Mouse (Mus musculus) forebrain, embryonic 15.5 days (tissue): Measurements from ENCODE around the gene Hist1h4c. TPM values are rescaled to one million over a fixed set of nuclear protein-coding genes. Genes with fewer than 3 reads are reported as not detected.
A peak's percentile ranks its signal among the peaks of the same experiment; 100 is the strongest.
"Not testable (repeated sequence)": the region's sequence is repeated elsewhere in the genome, so short reads cannot be mapped to it uniquely, and the experiment has no call there.

Experiments
- ATAC-seq: fragments of 200-750 bp; cut with Nextera tagmentation; replicated peaks from 2 replicates; pipeline ENCODE4 v1.8.0; 2017; ENCODE audit warnings: mild to moderate bottlenecking, moderate TSS enrichment, moderate library complexity
- H3K27ac ChIP-seq: fragments of 300-500 bp; sonication (generic); replicated peaks from 2 replicates; pipeline ENCODE4 v1.5.1; 2015; ENCODE audit warnings: mild to moderate bottlenecking, inconsistent platforms
- H3K27me3 ChIP-seq: fragments of 300-500 bp; sonication (generic); 2 replicates; pipeline ENCODE4 v1.6.1; 2015; ENCODE audit warnings: inconsistent platforms
- H3K36me3 ChIP-seq: fragments of 300-500 bp; sonication (generic); 2 replicates; pipeline ENCODE4 v1.6.1; 2015; ENCODE audit warnings: mild to moderate bottlenecking, inconsistent platforms
- H3K4me1 ChIP-seq: fragments of 300-500 bp; sonication (generic); 2 replicates; pipeline ENCODE4 v1.6.1; 2015; ENCODE audit warnings: inconsistent platforms
- H3K4me2 ChIP-seq: fragments of 300-500 bp; sonication (generic); replicated peaks from 2 replicates; pipeline ENCODE4 v1.6.1; 2015; ENCODE audit warnings: mild to moderate bottlenecking, inconsistent platforms
- H3K4me3 ChIP-seq: fragments of 300-500 bp; sonication (generic); 2 replicates; pipeline ENCODE4 v1.5.1; 2015; ENCODE audit warnings: mild to moderate bottlenecking, inconsistent platforms
- H3K9ac ChIP-seq: fragments of 300-500 bp; sonication (generic); replicated peaks from 2 replicates; pipeline ENCODE4 v1.6.1; 2015; ENCODE audit warnings: mild to moderate bottlenecking, inconsistent platforms
- H3K9me3 ChIP-seq: fragments of 300-500 bp; sonication (generic); 2 replicates; pipeline ENCODE4 v1.6.1; 2016; ENCODE audit warnings: inconsistent platforms
- WGBS: fragments of 180-500 bp; shearing (Covaris S2); methylation state at CpG from one replicate; pipeline ENCODE4 v1.1.7; 2015; ENCODE audit warnings: mixed read lengths; 5-methylcytosine and 5-hydroxymethylcytosine counted together
- polyA plus RNA-seq: library from polyadenylated mRNA; unstranded; fragments of >200 nt; fragmentation: Nextera tagmentation; extraction: Ambion mirVana; gene quantifications from 2 replicates; pipeline ENCODE4 v1.2.1, GENCODE M21; 2015

The Hist1h4c gene
- 3.7 and 4.4 TPM in 2 replicates for polyA plus RNA-seq

GRCm38 (mm10) chr13:23698300-23698693 is at the start of gene Hist1h4c:
Gene Hist1h4c, minus strand, starts transcription at chr13:23698454.
- Histone ChIP-seq H3K9me3 (no peaks in the 10 kb centered on the region), H3K9ac (peak within 1 kb of the TSS; percentile 62), H3K4me1 (peaks cover 17% of the 10 kb centered on the region), H3K4me2 (peak within 1 kb of the TSS; percentile 84), H3K36me3 (no peaks in the 10 kb centered on the region), H3K27me3 (no peaks in the 10 kb centered on the region), H3K4me3 (peak within 1 kb of the TSS; percentile 52), H3K27ac (peak within 1 kb of the TSS; percentile 93)
- peak; percentile 97 for ATAC-seq
- WGBS: under 1% methylated on average over 22 of the region's 22 CpGs

- H3K36me3 ChIP-seq: no peaks in the 10 kb centered on the region
- H3K4me2 ChIP-seq: peak overlapping the region; percentile 80; the same call in 1 of the 2 replicates
- H3K9ac ChIP-seq: no peak overlapping the region
- ATAC-seq: no peak
- H3K9me3 ChIP-seq: no peaks in the 10 kb centered on the region
- no peak overlapping the region for H3K4me3 ChIP-seq
- H3K27me3 ChIP-seq: no peaks in the 10 kb centered on the region
- H3K27ac ChIP-seq: peak overlapping the region; percentile 99
- WGBS: 5% methylated on average over 4 of the region's 4 CpGs
- H3K4me1 ChIP-seq: peaks cover 38% of the 10 kb centered on the region
Measured at GRCm38 (mm10) chr13:23747892-23748288, 49.6 kb upstream of the Hist1h4c start.

GRCm38 (mm10) chr13:23747081-23747891 is 49.0 kb upstream of the Hist1h4c start:
- Histone ChIP-seq H3K4me3 (peak overlapping the region; percentile 51), H3K27me3 (no peaks in the 10 kb centered on the region), H3K9ac (peak overlapping the region; percentile 47), H3K27ac (peak overlapping the region; percentile 99), H3K36me3 (no peaks in the 10 kb centered on the region), H3K9me3 (no peaks in the 10 kb centered on the region), H3K4me2 (peak overlapping the region; percentile 80), H3K4me1 (peaks cover 34% of the 10 kb centered on the region)
- peak; percentile 13 for ATAC-seq
- 1% methylated on average over 13 of the region's 13 CpGs for WGBS

- peak within 1 kb of the TSS; percentile 99 for H3K27ac ChIP-seq
- ATAC-seq: peak; percentile 95
- H3K4me3 ChIP-seq: peak within 1 kb of the TSS; percentile 51
- H3K9ac ChIP-seq: peak within 1 kb of the TSS; percentile 60
- peaks cover 30% of the 10 kb centered on the region for H3K4me1 ChIP-seq
- not testable (repeated sequence) for H3K36me3 ChIP-seq, H3K9me3 ChIP-seq, H3K27me3 ChIP-seq
- peak within 1 kb of the TSS; percentile 80 for H3K4me2 ChIP-seq
- WGBS: under 1% methylated on average over 42 of the region's 58 CpGs
Measured at GRCm38 (mm10) chr13:23746201-23747080, 48.2 kb upstream of the Hist1h4c start, which contains the start of gene Hist1h2bb. Gene Hist1h2bb, plus strand, starts transcription at chr13:23746734.

- WGBS: 1% methylated on average over 28 of the region's 28 CpGs
- H3K4me2 ChIP-seq: peak within 1 kb of the TSS; percentile 80
- no peaks in the 10 kb centered on the region for H3K27me3 ChIP-seq
- ATAC-seq: peak; percentile 76
- peaks cover 33% of the 10 kb centered on the region for H3K4me1 ChIP-seq
- peak within 1 kb of the TSS; percentile 60 for H3K9ac ChIP-seq
- no peaks in the 10 kb centered on the region for H3K36me3 ChIP-seq
- H3K27ac ChIP-seq: peak within 1 kb of the TSS; percentile 99
- no peaks in the 10 kb centered on the region for H3K9me3 ChIP-seq
- H3K4me3 ChIP-seq: peak within 1 kb of the TSS; percentile 51
Measured at GRCm38 (mm10) chr13:23745381-23746161, 47.3 kb upstream of the Hist1h4c start, which contains the start of gene Hist1h3c. Gene Hist1h3c, minus strand, starts transcription at chr13:23745602.

GRCm38 (mm10) chr13:23744421-23745380 is 46.4 kb upstream of the Hist1h4c start:
- WGBS: 2% methylated on average over 17 of the region's 36 CpGs
- H3K36me3 ChIP-seq: no peaks in the 10 kb centered on the region
- H3K27me3 ChIP-seq: no peaks in the 10 kb centered on the region
- H3K4me2 ChIP-seq: peak overlapping the region; percentile 80
- ATAC-seq: no peak
- H3K4me3 ChIP-seq: peak overlapping the region; percentile 51
- H3K9me3 ChIP-seq: no peaks in the 10 kb centered on the region
- H3K9ac ChIP-seq: 0 out of 2 replicates have a peak overlapping the region, but pooled peaks have one; percentile 24
- H3K4me1 ChIP-seq: peaks cover 39% of the 10 kb centered on the region
- H3K27ac ChIP-seq: peak overlapping the region; percentile 67

- Histone ChIP-seq H3K4me1 (peaks cover 44% of the 10 kb centered on the region), H3K27me3 (no peaks in the 10 kb centered on the region), H3K4me3 (peak overlapping the region; percentile 51; the same call in 1 of the 2 replicates), H3K9me3 (no peaks in the 10 kb centered on the region), H3K36me3 (no peaks in the 10 kb centered on the region), H3K27ac (peak overlapping the region; percentile 67; the same call in 1 of the 2 replicates), H3K9ac (no peak overlapping the region), H3K4me2 (peak overlapping the region; percentile 80)
- 30% methylated on average over 4 of the region's 4 CpGs for WGBS
- ATAC-seq: no peak
Measured at GRCm38 (mm10) chr13:23743963-23744362, 45.7 kb upstream of the Hist1h4c start.

- no peak for ATAC-seq
- H3K9me3 ChIP-seq: no peaks in the 10 kb centered on the region
- peaks cover 41% of the 10 kb centered on the region for H3K4me1 ChIP-seq
- no peak overlapping the region for H3K4me3 ChIP-seq
- 86% methylated on average over 5 of the region's 5 CpGs for WGBS
- no peaks in the 10 kb centered on the region for H3K36me3 ChIP-seq
- H3K27ac ChIP-seq: no peak overlapping the region
- no peak overlapping the region for H3K9ac ChIP-seq
- no peaks in the 10 kb centered on the region for H3K27me3 ChIP-seq
- no peak overlapping the region for H3K4me2 ChIP-seq
Measured at GRCm38 (mm10) chr13:23743215-23743614, 45.0 kb upstream of the Hist1h4c start.

GRCm38 (mm10) chr13:23742007-23742406 is 43.8 kb upstream of the Hist1h4c start:
- no peak overlapping the region for H3K4me3 ChIP-seq
- H3K27ac ChIP-seq: no peak overlapping the region
- no peaks in the 10 kb centered on the region for H3K27me3 ChIP-seq
- H3K9ac ChIP-seq: no peak overlapping the region
- H3K9me3 ChIP-seq: no peaks in the 10 kb centered on the region
- no peak for ATAC-seq
- peaks cover 34% of the 10 kb centered on the region for H3K4me1 ChIP-seq
- no peaks in the 10 kb centered on the region for H3K36me3 ChIP-seq
- no peak overlapping the region for H3K4me2 ChIP-seq

- Histone ChIP-seq H3K27me3 (no peaks in the 10 kb centered on the region), H3K4me1 (peaks cover 33% of the 10 kb centered on the region), H3K4me2 (no peak overlapping the region), H3K27ac (no peak overlapping the region), H3K36me3 (no peaks in the 10 kb centered on the region), H3K9me3 (no peaks in the 10 kb centered on the region), H3K9ac (no peak overlapping the region), H3K4me3 (no peak overlapping the region)
- ATAC-seq: no peak
- WGBS: 67% methylated on average over 5 of the region's 5 CpGs
Measured at GRCm38 (mm10) chr13:23740910-23741309, 42.7 kb upstream of the Hist1h4c start.
